Comparison of ENCODE assay signal across 13 mouse cellular contexts in the genomic region with DNA sequence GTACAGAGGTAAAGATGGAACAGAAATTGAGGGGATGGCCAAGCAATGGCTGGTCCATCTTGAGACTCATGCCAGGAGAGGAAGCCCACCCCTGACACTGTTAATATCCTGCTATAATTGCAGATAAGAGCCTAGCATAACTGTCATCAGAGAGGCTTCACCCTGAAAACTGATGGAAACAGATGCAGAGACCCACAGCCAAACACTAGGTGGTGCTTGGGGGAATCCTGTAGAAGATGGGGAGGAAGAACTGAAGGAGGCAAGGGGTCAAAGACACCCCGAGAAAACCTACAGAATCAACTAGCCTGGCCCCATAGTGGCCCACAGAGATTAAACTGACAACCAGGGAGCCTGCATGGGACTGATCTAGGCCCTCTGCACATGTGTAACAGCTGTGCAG.
"Had no signal": no experiment of that assay in that cellular context is flagged by ENCODE, and none has a peak within 500 bp of the region (broad histone marks: within the 10 kb centered on the region; RNA-seq: fewer than 3 reads in every experiment).

No protein-coding gene starts in this region.

- DNase-seq: liver, postnatal 0 days; lung, adult 2 months; lung, postnatal 14 days; lung, postnatal 36 days; retina, postnatal 1 day; right cerebral cortex, adult 18-20 months; right cerebral cortex, postnatal 25 days; right cerebral cortex, postnatal 4 days; thymus, adult 18-20 months; thymus, postnatal 25 days had no signal

- ATAC-seq: liver, postnatal 0 days; lung, postnatal 0 days; midbrain, embryonic 13.5 days; midbrain, embryonic 15.5 days had no signal
